Mouse (Mus musculus) lung, postnatal 14 days (tissue): ENCODE data around the gene Proser2.
A peak's percentile ranks its signal among the peaks of the same experiment; 100 is the strongest.

Experiments used
- DNase-seq: peaks from one replicate; pipeline ENCODE4 v3.0.0; 2021

Proser2 gene

GRCm38 (mm10) chr2:6071598-6072440 lies 58.2 kb downstream of the Proser2 start:
- peak; percentile 70 for DNase-seq

GRCm38 (mm10) chr2:6070925-6071324 lies 59.1 kb downstream of the Proser2 start:
- DNase-seq = no peak

DNA sequence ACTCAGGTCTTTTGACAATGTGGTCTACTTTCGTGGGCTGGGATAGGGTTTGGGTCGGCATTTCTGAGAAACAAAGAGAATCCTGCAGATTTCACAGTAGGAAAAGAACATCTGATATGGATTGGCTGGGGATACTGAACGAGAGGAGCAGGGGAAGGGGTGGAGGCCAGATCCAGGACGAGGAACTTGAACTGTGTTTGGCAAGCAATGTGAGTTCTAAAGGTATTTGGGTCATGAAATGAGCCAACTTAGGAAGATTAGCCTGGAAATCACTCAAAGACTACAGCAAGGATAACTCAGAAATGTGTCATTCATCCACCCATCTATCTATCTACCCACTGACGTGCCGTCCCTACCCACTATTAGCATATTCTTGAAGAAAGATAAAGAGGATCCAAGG lies 62.7 kb downstream of the Proser2 start:
- DNase-seq = no peak

- DNase-seq = no peak
These were observed 69.8 kb downstream of the Proser2 start for GRCm38 (mm10) chr2:6060071-6060804.

DNA sequence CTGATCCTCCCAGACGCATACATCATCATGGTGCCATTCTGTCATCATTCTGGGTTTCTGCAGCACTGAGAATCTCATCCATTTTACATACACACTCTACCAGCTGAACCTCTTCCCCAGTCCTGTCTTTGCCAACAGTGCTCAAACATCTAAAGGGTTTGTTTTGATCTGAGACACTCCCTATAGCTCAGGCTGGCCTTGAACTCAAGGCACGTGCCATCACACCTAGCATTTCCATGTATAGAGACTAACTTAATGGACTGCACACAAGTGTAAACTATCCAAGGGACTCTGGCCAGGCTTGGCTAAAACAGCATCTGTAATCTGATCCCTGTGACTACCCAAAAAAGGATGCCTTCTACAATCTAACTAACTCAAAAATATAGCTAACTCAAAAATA lies 70.7 kb downstream of the Proser2 start:
- DNase-seq = no peak

DNA sequence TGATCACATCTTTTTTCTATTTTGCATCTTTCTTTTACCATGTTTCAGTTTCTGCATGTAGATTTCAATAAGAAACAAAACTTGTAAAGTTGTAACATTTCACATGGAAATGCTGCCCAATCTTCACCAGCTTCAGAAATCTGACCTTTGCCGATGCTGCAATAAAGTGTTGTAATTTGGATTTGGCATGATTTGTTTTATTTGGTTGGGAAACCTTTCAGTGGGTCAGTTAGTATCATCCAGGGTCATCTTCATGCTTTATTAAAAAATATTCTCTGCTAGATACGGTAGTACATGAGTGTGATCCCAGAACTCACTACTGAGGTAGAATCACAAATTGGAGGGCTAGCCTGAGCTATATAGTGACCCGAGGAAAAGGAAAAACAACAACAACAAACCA lies 73.5 kb downstream of the Proser2 start:
- DNase-seq = no peak

- DNase-seq = no peak
These were observed 74.5 kb downstream of the Proser2 start for GRCm38 (mm10) chr2:6055466-6055865.

- DNase-seq = no peak
These were observed 81.0 kb downstream of the Proser2 start for GRCm38 (mm10) chr2:6049018-6049417.

GRCm38 (mm10) chr2:6048570-6048969 lies 81.4 kb downstream of the Proser2 start:
- DNase-seq = no peak
